Mouse (Mus musculus): ENCODE data around the gene Mrs2. TPM values are rescaled to one million over a fixed set of nuclear protein-coding genes. Genes with fewer than 3 reads are reported as not detected.
"Not testable (repeated sequence)": the region's sequence is repeated elsewhere in the genome, so short reads cannot be mapped to it uniquely, and the experiment has no call there.

The Mrs2 gene
- polyA plus RNA-seq, 1 experiment from 2014 or later: 21.2 TPM

DNA sequence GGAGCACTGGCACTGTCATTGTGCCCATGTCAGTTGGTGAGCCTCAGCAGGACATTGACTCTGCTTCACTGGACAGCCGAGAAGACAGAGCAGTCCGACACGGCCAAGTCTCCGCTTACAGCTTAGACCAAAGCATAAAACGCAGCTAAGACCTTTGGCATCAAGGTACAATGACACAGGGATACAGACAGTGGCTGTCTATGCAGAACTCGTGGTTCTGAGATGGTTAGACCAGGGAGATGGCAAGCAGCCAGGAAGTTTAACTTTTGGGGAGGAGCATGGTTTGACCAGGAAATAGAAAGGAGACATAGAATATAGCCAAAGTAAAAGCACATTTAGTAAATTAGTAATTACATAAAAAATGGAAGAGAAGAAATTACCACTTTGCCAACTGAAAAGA is 31.2 kb downstream of the Mrs2 start:
- Histone ChIP-seq H3K4me2 (replicated peaks; ENCODE audit: low read depth) (no peak overlapping the region), H3K4me1 (replicated peaks; ENCODE audit: control insufficient read depth, insufficient read depth, low read length) (no peaks in the 10 kb centered on the region), H3K9me3 (ENCODE audit: control insufficient read depth) (no peaks in the 10 kb centered on the region), H3K4me3 (ENCODE audit: low read depth, low read length) (no peak overlapping the region), H3K9ac (ENCODE audit: low read depth, low read length) (no peak overlapping the region), H3K36me3 (ENCODE audit: control insufficient read depth, insufficient read depth) (peaks cover 26% of the 10 kb centered on the region), H3K27ac (ENCODE audit: low read depth, low read length) (no peak overlapping the region), H3K27me3 (replicated peaks; ENCODE audit: control insufficient read depth, insufficient read depth, low read length) (no peaks in the 10 kb centered on the region)
- 73% methylated on average over 6 of the region's 6 CpGs for WGBS
- ATAC-seq: peak; percentile 34; the same call in 1 of the 2 replicates
- no peak for TF ChIP-seq CTCF (IDR thresholded peaks at IDR 0.05; ENCODE audit: low read depth)

- Histone ChIP-seq H3K9ac (ENCODE audit: low read depth, low read length) (no peak overlapping the region), H3K9me3 (ENCODE audit: control insufficient read depth) (no peaks in the 10 kb centered on the region), H3K27ac (ENCODE audit: low read depth, low read length) (no peak overlapping the region), H3K4me2 (replicated peaks; ENCODE audit: low read depth) (no peak overlapping the region), H3K4me1 (replicated peaks; ENCODE audit: control insufficient read depth, insufficient read depth, low read length) (no peaks in the 10 kb centered on the region), H3K4me3 (ENCODE audit: low read depth, low read length) (no peak overlapping the region), H3K36me3 (ENCODE audit: control insufficient read depth, insufficient read depth) (peaks cover 20% of the 10 kb centered on the region), H3K27me3 (replicated peaks; ENCODE audit: control insufficient read depth, insufficient read depth, low read length) (no peaks in the 10 kb centered on the region)
- TF ChIP-seq CTCF (IDR thresholded peaks at IDR 0.05; ENCODE audit: low read depth): peak; percentile 84
- 0 out of 2 replicates have a peak, but pooled peaks have one; percentile 43 for ATAC-seq
- 42% methylated on average over 7 of the region's 7 CpGs for WGBS
Measured at GRCm38 (mm10) chr13:24988391-24988790, 31.8 kb downstream of the Mrs2 start.

GRCm38 (mm10) chr13:24985435-24985834 is 34.7 kb downstream of the Mrs2 start:
- Histone ChIP-seq H3K4me2 (replicated peaks; ENCODE audit: low read depth) (no peak overlapping the region), H3K9ac (ENCODE audit: low read depth, low read length) (no peak overlapping the region), H3K27me3 (replicated peaks; ENCODE audit: control insufficient read depth, insufficient read depth, low read length) (no peaks in the 10 kb centered on the region), H3K27ac (ENCODE audit: low read depth, low read length) (no peak overlapping the region), H3K4me3 (ENCODE audit: low read depth, low read length) (no peak overlapping the region), H3K36me3 (ENCODE audit: control insufficient read depth, insufficient read depth) (peaks cover 7% of the 10 kb centered on the region; the same call in 1 of the 2 replicates), H3K4me1 (replicated peaks; ENCODE audit: control insufficient read depth, insufficient read depth, low read length) (no peaks in the 10 kb centered on the region), H3K9me3 (ENCODE audit: control insufficient read depth) (no peaks in the 10 kb centered on the region)
- 81% methylated on average over 2 of the region's 2 CpGs for WGBS
- no peak for ATAC-seq
- no peak for TF ChIP-seq CTCF (IDR thresholded peaks at IDR 0.05; ENCODE audit: low read depth)

GRCm38 (mm10) chr13:24981031-24981430 is 39.1 kb downstream of the Mrs2 start:
- H3K36me3 ChIP-seq (ENCODE audit: control insufficient read depth, insufficient read depth): no peaks in the 10 kb centered on the region; the same call in 1 of the 2 replicates
- no peaks in the 10 kb centered on the region for H3K27me3 ChIP-seq (replicated peaks; ENCODE audit: control insufficient read depth, insufficient read depth, low read length)
- H3K4me3 ChIP-seq (ENCODE audit: low read depth, low read length): no peak overlapping the region
- H3K9me3 ChIP-seq (ENCODE audit: control insufficient read depth): no peaks in the 10 kb centered on the region
- ATAC-seq: no peak
- no peaks in the 10 kb centered on the region; the same call in 1 of the 2 replicates for H3K4me1 ChIP-seq (replicated peaks; ENCODE audit: control insufficient read depth, insufficient read depth, low read length)
- H3K27ac ChIP-seq (ENCODE audit: low read depth, low read length): no peak overlapping the region
- WGBS: 66% methylated on average over 6 of the region's 6 CpGs
- no peak overlapping the region for H3K9ac ChIP-seq (ENCODE audit: low read depth, low read length)
- TF ChIP-seq CTCF (IDR thresholded peaks at IDR 0.05; ENCODE audit: low read depth): no peak
- no peak overlapping the region for H3K4me2 ChIP-seq (replicated peaks; ENCODE audit: low read depth)

- TF ChIP-seq CTCF (IDR thresholded peaks at IDR 0.05; ENCODE audit: low read depth): no peak
- Histone ChIP-seq H3K4me1 (replicated peaks; ENCODE audit: control insufficient read depth, insufficient read depth, low read length) (no peaks in the 10 kb centered on the region; the same call in 1 of the 2 replicates), H3K27me3 (replicated peaks; ENCODE audit: control insufficient read depth, insufficient read depth, low read length) (no peaks in the 10 kb centered on the region), H3K9me3 (ENCODE audit: control insufficient read depth) (no peaks in the 10 kb centered on the region), H3K4me3 (ENCODE audit: low read depth, low read length) (no peak overlapping the region), H3K36me3 (ENCODE audit: control insufficient read depth, insufficient read depth) (no peaks in the 10 kb centered on the region; the same call in 1 of the 2 replicates), H3K4me2 (replicated peaks; ENCODE audit: low read depth) (no peak overlapping the region), H3K27ac (ENCODE audit: low read depth, low read length) (no peak overlapping the region), H3K9ac (ENCODE audit: low read depth, low read length) (no peak overlapping the region)
- 54% methylated on average over 5 of the region's 5 CpGs for WGBS
- ATAC-seq: peak; percentile 78
Measured at GRCm38 (mm10) chr13:24977820-24978342, 42.3 kb downstream of the Mrs2 start.

GRCm38 (mm10) chr13:24976384-24976783 is 43.8 kb downstream of the Mrs2 start:
- H3K27me3 ChIP-seq (replicated peaks; ENCODE audit: control insufficient read depth, insufficient read depth, low read length): no peaks in the 10 kb centered on the region
- no peak for ATAC-seq
- 80% methylated on average over 4 of the region's 4 CpGs for whole genome bisulfite sequencing
- no peak overlapping the region for H3K4me3 ChIP-seq (ENCODE audit: low read depth, low read length)
- no peaks in the 10 kb centered on the region; the same call in 1 of the 2 replicates for H3K4me1 ChIP-seq (replicated peaks; ENCODE audit: control insufficient read depth, insufficient read depth, low read length)
- no peak overlapping the region for H3K4me2 ChIP-seq (replicated peaks; ENCODE audit: low read depth)
- no peak overlapping the region for H3K9ac ChIP-seq (ENCODE audit: low read depth, low read length)
- H3K36me3 ChIP-seq (ENCODE audit: control insufficient read depth, insufficient read depth): no peaks in the 10 kb centered on the region; the same call in 1 of the 2 replicates
- H3K9me3 ChIP-seq (ENCODE audit: control insufficient read depth): no peaks in the 10 kb centered on the region
- no peak overlapping the region for H3K27ac ChIP-seq (ENCODE audit: low read depth, low read length)
- no peak for TF ChIP-seq CTCF (IDR thresholded peaks at IDR 0.05; ENCODE audit: low read depth)

GRCm38 (mm10) chr13:24971776-24972175 is 48.4 kb downstream of the Mrs2 start:
- not testable (repeated sequence) for H3K4me3 ChIP-seq (ENCODE audit: low read depth, low read length); H3K9ac ChIP-seq (ENCODE audit: low read depth, low read length); H3K9me3 ChIP-seq (ENCODE audit: control insufficient read depth); H3K27ac ChIP-seq (ENCODE audit: low read depth, low read length); H3K4me1 ChIP-seq (replicated peaks; ENCODE audit: control insufficient read depth, insufficient read depth, low read length); ATAC-seq; H3K36me3 ChIP-seq (ENCODE audit: control insufficient read depth, insufficient read depth); H3K4me2 ChIP-seq (replicated peaks; ENCODE audit: low read depth); H3K27me3 ChIP-seq (replicated peaks; ENCODE audit: control insufficient read depth, insufficient read depth, low read length)
- 61% methylated on average over 3 of the region's 3 CpGs for WGBS

Data from intestine, postnatal 0 days (tissue).